Mouse (Mus musculus): ENCODE data around the gene Cby3. TPM values are rescaled to one million over a fixed set of nuclear protein-coding genes. Genes with fewer than 3 reads are reported as not detected.
A peak's percentile ranks its signal among the peaks of the same experiment; 100 is the strongest.
"Not testable (repeated sequence)": the region's sequence is repeated elsewhere in the genome, so short reads cannot be mapped to it uniquely, and the experiment has no call there.

Cby3 gene
- not detected for total RNA-seq (2021)
- long read RNA-seq: 0 reads

- no peak for DNase-seq (ENCODE audit: low spot score in 2 of 2)
These were observed at the start of gene Cby3 for GRCm38 (mm10) chr11:50354162-50354561. TSS of gene Cby3 (plus strand) at chr11:50354462.

DNA sequence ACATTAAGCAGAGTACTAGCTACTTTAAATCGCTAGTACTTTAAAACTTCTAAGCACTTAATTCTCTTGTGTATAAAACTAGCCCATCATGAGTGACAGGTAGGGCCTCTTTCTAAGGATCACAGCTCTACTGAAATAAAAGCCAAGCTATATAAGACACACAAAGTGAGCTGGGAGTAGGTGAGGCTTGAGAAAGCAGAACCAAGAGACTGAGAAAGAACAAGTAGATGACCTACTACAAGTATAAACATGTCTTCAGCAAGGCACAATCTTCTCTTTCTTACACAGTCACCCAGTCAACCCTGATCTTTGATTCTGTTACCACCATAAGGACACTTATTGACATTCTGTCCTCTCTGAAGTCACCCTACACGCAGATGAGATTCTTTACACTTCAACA is 41.5 kb upstream of the Cby3 start:
- no peak for DNase-seq (ENCODE audit: low spot score in 2 of 2)

DNA sequence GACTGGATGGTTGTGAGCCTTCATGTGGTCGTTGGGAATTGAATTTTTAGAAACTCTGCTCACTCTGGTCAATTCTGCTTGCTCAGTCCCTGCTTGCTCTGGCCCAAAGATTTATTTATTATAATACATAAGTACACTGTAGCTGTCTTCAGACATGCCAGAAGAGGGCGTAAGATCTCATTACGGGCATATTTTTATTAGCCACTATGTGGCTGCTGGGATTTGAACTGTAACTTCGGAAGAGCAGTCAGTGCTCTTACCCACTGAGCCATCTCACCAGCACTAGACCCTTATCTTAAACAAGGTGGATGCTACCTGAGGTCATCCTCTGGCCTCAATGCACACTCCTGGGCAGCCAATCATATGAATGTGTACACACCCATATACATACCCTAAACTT is 34.9 kb upstream of the Cby3 start:
- not testable (repeated sequence) for DNase-seq (ENCODE audit: low spot score in 2 of 2)

DNA sequence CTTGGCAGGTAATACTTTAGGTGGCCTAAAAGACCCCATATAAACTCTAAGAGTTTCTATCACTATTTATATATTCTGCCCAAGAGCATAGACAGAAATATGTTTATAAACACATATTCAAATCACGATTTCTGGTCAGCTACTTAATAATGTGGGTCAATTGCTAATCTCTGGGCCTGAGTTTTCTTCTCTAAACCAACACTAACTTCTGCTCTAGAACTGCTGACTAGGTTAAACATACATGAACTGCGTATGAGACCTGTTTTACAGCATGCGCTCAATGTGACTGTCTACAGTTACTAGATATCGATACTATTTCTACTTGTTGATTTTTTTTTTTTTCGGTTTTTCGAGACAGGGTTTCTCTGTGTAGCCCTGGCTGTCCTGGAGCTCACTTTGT is 33.0 kb upstream of the Cby3 start:
- DNase-seq (ENCODE audit: low spot score in 2 of 2): no peak

- DNase-seq (ENCODE audit: low spot score in 2 of 2): no peak
These were observed 31.9 kb upstream of the Cby3 start for GRCm38 (mm10) chr11:50322345-50322744.

- DNase-seq (ENCODE audit: low spot score in 2 of 2): no peak
These were observed 30.4 kb upstream of the Cby3 start for GRCm38 (mm10) chr11:50323843-50324242.

- no peak for DNase-seq (ENCODE audit: low spot score in 2 of 2)
These were observed 29.4 kb upstream of the Cby3 start for GRCm38 (mm10) chr11:50324751-50325471.

GRCm38 (mm10) chr11:50325496-50326301 is 28.6 kb upstream of the Cby3 start, which contains the start of gene Canx:
TSS of gene Canx (minus strand) at chr11:50325673.
- peak; percentile 99 for DNase-seq (ENCODE audit: low spot score in 2 of 2)

DNA sequence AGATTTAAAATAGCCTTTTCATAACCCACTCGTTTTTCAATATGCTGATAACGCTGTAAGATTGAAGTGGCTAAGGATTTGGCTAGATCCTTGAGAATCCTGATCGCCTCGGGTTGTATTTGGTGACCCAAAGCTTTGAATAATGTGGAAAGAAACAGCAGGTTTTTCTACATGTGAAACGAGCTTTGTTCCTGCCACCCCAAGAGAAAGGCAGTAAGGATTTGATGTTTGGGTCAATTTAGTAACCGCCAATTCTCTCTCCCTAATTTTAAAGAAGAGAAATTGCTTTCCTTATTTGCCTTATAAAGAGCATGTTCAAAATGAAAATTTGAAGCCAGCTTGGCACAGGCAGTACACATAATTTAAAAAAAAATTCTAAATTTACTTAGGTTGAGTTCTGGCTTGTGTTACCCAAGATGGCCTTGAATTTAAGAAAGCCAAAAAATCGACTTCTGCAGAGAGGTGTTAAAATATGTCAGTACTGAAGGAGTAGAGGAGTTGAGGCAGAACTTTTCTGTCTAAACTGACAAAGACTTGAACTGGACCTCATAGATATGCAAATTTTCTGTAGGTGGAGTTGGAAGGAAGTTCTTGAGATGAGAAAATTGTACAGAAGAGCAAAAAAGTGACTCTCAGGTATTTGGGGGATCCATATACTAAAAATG is 27.8 kb upstream of the Cby3 start:
- DNase-seq (ENCODE audit: low spot score in 2 of 2): no peak

DNA sequence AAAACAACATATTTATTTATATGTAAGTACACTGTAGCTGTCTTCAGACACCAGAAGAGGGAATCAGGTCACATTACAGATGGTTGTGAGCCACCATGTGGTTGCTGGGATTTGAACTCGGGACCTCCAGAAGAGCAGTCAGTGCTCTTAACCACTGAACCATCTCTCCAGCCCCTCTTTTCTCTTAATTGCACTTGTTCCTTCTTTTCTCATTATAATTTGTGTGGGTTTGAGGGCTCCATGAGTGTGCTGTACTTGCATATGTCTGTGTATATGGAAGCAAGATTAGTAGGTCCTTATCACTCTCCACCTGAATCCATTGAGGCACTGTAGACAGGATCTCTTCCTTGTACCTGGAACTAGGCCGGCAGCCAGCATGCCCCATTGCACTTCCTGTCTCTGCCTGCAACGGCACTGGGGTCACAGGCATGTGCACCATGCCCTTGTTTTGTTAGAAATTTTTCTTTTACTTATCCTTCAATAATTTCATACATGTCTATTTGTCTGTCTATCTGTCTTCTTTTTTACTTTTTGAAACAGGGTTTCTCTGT is 26.1 kb upstream of the Cby3 start:
- no peak for DNase-seq (ENCODE audit: low spot score in 2 of 2)

DNA sequence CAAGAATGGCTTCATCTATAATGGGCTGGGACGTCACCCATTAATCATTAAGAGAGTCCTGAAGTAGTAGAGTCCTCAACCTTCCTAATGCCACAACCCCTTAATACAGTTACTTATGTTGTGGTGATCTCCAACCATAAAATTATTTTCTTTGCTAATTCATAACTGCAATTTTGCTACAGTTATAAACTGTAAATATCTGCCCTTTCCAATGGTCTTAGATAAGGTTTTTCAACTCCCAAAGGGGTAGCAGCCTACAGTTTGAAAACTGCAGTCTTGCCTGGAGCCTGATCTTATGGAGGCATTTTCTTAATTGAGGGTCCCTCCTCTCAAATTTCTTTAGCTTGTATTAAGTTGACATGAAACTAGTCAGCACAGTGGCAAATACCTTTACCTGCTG is 24.9 kb upstream of the Cby3 start:
- DNase-seq (ENCODE audit: low spot score in 2 of 2): no peak

GRCm38 (mm10) chr11:50333181-50333580 is 21.1 kb upstream of the Cby3 start:
- DNase-seq (ENCODE audit: low spot score in 2 of 2): no peak

DNA sequence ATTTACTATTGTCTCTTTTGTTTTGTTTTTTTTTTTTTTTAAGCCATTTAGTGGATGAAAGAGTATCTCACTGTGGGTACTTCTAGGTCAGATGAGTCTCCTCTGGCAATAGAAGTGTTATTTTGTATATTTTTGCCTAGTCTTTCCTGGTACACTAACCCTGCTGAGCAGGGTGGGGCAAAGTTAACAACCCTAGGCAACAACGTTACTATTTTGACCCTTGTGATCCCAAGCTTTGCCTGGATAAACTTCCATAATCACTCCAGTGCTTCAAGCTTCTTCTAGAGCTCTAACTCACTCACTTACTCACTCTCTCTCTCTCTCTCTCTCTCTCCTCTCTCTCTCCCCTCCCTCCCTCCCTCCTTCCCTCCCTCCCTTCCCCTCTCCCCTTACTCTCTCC is 18.1 kb upstream of the Cby3 start:
- no peak for DNase-seq (ENCODE audit: low spot score in 2 of 2)

DNA sequence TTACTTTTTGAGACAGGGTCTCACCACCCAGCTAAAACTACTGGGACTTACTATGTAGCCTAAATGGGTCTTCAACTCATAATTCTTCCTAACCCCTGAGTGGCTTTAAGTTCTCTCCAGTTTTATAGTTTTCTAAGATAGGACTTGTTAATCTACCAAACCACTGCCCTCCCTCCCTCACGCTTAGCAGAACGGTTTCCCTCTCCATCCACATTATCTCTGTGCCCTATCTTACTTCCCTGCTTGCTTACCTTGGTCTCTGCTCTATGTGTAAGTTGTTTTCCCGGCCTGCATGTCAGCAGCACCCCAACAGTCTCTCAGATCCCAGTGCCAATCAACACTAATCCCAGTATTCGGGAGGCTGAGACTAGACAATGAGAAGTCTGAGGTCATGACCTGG is 17.4 kb upstream of the Cby3 start:
- DNase-seq (ENCODE audit: low spot score in 2 of 2): no peak

DNA sequence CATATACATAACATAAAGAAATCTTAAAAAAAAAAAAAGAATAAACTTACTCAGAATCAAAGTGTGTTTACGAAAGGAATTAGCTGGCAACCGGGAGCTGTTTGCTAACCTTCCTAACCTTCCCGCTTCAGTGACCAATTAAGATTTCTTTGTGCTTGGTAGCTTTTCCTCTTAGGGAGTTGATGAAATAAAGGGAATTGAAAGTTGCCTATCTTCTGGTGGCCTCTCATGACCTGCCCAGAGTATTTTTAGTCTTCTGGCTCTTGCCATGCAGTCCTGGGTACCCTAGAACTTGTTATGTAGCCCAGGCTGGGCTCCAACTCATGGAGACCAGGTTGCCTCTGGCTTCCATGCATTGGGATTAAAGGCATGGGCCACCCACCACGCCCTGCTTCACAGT is 8.8 kb upstream of the Cby3 start:
- DNase-seq (ENCODE audit: low spot score in 2 of 2): no peak

DNA sequence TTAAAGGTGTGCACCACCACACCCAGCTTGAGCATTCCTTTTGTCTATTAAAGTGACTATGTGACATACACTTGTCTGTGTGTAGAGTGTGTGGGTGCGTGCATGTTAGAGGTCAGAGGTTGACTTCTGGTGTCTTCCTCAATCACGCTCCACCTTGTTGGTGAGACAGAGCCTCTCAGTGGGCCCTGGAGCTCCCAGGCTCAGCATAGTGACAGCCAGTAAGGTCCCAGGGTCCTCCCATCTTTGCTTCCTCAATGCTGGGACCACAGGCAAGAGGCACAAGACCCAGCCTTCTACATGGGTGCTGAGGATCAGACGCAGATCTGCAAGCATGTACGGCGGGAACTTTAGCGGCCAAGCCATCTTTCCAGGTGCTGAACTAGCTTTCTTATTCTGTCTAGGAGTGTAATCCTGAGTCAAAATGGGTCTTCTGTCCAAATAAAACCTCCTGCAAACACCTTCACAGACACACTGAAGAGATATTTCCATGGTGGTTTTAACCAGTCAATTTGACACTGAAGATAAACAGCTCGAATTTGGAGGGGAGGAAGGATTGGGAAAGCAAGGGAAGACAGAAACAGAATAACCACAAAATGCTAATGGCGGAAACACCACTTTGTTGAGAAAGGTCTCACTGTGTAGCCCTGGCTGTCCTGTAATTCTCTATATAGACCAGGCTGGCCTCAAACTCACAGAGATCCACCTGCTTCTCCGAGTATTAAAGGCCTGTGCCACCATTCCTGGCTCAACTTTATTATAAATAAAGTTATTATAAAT is 7.8 kb upstream of the Cby3 start:
- no peak for DNase-seq (ENCODE audit: low spot score in 2 of 2)

GRCm38 (mm10) chr11:50352177-50352576 is 2.1 kb upstream of the Cby3 start:
- DNase-seq (ENCODE audit: low spot score in 2 of 2): no peak

DNA sequence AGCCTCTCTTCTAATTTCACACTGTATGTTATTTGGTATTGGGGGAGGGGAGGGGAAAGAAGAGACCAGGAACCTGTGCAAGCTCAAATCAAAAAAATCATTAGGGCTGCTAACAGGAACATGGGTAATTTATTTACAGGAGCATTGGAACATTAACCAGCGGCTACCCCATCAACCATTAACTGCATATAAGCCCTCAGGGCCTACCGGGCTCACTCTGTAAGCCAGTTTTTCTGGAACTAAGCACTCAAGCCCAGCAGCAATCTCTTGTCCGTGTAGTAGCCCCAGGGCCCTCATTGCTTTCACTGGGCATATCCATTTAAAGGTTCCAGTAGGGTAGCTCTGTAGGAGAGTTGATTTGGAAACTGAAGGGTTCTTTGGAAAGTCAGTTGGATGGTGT is 589 bp downstream of the Cby3 start:
- no peak for DNase-seq (ENCODE audit: low spot score in 2 of 2)

- no peak for DNase-seq (ENCODE audit: low spot score in 2 of 2)
These were observed 1.1 kb downstream of the Cby3 start for GRCm38 (mm10) chr11:50355395-50355794.

DNA sequence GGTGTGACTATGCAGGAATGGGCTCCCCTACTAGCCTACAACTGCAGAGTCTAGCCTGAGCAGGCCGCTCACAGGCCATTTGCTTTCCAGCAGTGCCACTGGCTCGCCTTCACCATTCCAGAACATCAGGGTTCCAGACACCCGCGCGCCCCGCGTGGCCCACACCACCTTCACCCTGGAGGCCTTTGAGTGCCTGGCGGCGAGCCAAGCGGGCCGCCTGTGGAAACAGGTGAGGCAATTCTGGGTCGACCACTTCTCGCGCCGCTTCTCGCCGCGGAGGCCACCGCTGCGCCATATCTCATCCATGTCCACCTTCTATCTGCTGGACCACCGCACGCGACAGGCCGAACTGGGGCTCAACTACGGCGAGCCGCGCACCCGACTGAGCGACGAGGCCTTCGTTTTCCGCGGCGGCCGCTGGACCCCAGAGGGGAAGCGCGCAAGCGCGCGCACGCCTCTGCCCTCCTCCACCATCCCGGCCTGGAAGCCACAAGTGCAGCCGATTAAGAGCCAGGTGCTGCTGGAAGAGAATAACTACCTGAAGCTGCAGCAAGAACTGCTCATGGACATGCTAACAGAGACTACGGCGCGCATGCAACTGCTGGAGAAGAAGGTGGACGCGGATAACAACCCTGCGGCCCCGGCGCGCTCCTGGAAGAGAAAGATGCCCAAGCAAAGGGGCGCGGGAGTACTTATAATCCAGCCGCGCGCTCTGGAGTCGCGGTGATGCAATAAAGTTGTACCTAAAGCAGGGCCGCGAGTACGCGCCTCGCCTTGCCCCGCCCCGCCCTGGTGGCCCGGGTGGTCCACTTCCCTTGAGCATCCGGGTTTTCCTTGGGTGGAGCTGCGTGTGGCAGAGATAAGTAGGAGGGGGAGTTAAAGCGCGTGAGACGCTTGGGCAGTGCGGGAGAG is 4.9 kb downstream of the Cby3 start:
- peak; percentile 55 to 66 for DNase-seq (ENCODE audit: low spot score in 2 of 2)
